Mouse (Mus musculus) liver, adult (tissue): ENCODE results near the gene Cdnf.

Source experiments
- GATA4 ChIP-seq: IDR thresholded peaks from 2 replicates; pipeline ENCODE4 v1.6.1; 2014; ENCODE audit warnings: mild to moderate bottlenecking, low read length; ENCODE audit not compliant: insufficient replicate concordance

Cdnf gene

GRCm38 (mm10) chr2:3512552-3513454, at the start of gene Cdnf, which contains the start of the genes Gm45902 and Hspa14:
Gene Cdnf (plus strand): TSS chr2:3513030.
Gene Gm45902 (minus strand): TSS chr2:3512790.
Gene Hspa14 (minus strand): TSS chr2:3512814.
- TF ChIP-seq GATA4: no peak

- TF ChIP-seq GATA4: no peak
Measured at GRCm38 (mm10) chr2:3473891-3474290, 38.9 kb upstream of the Cdnf start.

DNA sequence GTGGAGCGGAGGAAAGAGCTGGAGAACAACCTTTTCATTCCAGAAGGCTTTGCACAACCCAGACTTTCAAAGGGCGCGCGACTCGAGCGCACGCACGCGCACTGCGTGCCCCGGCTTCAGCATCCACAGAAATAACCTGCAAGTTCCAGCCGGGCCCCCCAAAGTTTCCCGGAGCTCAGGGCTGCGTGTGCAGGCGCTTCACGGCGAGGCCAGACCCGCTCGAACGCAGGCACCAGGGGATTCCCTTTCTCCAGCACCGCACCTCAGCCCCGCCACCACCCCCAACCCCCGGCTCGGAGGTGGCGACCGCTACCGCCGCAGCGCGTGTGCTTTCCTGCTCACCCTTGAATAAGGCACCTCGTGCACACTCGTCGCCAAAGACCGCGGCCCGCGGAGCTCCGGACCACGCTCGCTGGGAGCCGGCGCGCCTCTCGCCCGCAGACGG, 38.4 kb upstream of the Cdnf start:
- no peak for TF ChIP-seq GATA4

DNA sequence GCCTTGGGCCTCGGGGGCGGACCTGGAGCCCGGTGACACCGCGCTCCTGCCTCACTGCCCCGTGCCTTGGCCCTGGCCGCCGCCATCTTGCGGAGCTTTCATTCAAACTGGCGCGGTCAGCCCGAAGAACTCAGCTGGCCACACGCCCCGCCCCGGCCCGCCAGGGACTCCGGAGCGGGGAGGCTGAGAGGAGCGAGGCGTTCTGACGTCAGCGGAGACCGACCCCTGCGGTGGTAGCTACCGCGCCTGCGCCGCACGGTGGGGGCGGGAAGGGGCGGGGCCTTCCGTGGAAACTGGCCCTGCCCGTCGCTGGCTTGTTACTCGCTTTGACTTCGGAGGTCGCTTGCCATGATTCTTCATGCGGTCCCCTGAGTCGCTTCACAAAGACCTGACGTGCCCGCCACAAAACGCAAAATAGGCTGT, 38.0 kb upstream of the Cdnf start, which contains the start of gene Suv39h2:
Suv39h2 (minus strand) TSS at position 171 of the 423 bp plus-strand sequence.
- no peak for TF ChIP-seq GATA4

DNA sequence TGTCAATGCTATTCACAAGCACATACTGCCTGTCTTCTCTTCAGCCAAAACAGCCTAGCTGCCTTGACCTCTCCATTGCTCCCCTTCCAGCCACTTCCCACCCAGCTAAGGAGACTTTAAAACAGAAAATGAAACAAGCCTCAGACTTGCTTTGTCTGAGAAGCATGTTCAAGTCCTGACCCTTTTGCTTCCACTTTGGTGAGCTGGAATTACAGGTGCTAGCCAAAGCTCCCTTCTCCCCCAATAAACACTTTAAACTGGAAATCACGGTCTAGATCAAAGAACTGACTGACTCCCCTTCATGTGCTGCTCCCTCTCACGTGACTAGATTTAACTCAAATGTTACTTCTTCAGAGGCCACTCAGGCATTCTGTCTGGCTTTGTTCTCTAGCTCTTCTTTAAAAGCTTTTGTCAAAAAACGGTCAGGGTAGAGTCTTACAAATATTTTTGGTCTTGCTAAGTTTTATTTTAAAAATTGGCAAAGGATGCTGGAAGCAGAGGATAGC, 37.0 kb upstream of the Cdnf start:
- TF ChIP-seq GATA4: no peak

GRCm38 (mm10) chr2:3480239-3480638, 32.6 kb upstream of the Cdnf start:
- no peak for TF ChIP-seq GATA4

- TF ChIP-seq GATA4: no peak
Measured at GRCm38 (mm10) chr2:3489816-3490215, 23.0 kb upstream of the Cdnf start.

DNA sequence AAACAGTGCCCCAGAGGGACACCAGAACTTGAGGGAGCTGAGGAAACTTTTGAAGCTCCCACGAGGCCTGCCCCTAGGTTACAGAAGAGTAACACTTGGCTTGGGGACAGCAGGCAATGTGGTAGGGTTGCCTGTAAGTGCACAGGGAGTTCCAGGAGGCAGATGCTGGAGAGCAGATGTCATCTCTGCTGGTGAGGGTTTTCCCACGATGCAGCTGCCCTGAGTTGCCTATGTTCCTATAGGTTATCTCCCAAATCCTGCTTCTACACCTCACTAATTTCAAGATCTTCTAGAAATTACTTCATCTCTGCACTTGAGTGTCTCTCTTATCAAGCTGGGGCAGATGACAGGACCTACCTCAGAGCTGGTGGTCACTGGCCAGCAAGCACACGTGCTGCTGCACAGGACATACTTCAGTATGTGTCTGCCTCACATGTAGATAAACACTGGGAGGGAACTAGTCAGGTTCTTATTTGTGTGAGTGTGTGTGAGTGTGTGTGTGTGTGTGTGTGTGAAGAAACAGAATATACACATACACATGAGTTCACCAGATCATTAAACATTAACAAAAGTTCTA, 18.9 kb upstream of the Cdnf start:
- no peak for TF ChIP-seq GATA4

GRCm38 (mm10) chr2:3499543-3499942, 13.3 kb upstream of the Cdnf start:
- TF ChIP-seq GATA4: no peak

DNA sequence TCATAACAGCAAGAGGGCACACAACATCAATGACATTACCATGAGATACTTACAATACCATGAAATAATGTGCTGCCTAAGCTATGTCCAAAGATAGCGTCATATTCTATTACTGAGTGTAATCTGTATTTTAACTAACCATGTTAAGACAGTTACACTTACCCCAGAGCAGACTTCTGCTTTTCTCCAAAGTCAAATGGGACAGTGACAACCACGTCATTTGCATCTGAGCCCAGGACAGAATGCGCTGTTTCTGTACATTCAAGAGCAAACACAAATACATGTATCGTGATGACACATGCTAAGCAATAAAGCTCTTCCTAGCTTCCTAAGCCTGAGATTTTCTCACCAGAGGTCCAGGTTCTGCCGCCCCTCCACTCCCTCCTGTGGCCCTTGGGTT, 11.9 kb upstream of the Cdnf start:
- TF ChIP-seq GATA4: no peak

GRCm38 (mm10) chr2:3512076-3512475, 754 bp upstream of the Cdnf start:
- TF ChIP-seq GATA4: no peak

GRCm38 (mm10) chr2:3522558-3522957, 9.7 kb downstream of the Cdnf start:
- TF ChIP-seq GATA4: no peak

DNA sequence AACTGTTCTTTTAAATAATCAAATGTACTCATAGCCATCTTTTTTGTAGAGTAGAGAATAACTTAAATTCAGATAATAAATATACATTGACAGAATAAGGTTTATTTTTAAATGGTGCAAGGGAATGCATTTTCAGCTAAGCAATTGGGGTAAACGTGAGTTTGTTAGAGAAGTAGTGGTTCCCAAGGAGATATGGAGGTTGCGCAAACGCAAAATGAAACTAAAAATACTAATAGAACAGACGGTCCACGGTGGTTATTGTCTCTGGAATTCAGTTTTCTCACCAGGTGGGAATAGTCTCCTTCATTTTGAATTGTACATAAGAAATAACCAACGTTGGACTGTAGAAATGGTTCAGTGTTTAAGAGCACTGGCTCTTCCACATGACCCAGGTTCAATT, 13.5 kb downstream of the Cdnf start:
- TF ChIP-seq GATA4: no peak

GRCm38 (mm10) chr2:3541307-3542079, 28.7 kb downstream of the Cdnf start:
- no peak for TF ChIP-seq GATA4

- TF ChIP-seq GATA4: no peak
Measured at GRCm38 (mm10) chr2:3546055-3546454, 33.2 kb downstream of the Cdnf start.
